Mouse (Mus musculus) kidney, adult 2 months (tissue): ENCODE results near the gene Mog. TPM values are rescaled to one million over a fixed set of nuclear protein-coding genes. Genes with fewer than 3 reads are reported as not detected.
A peak's percentile ranks its signal among the peaks of the same experiment; 100 is the strongest.

ENCODE experiments used
- DNase-seq: peaks from one replicate; pipeline ENCODE4 v3.0.0; 2021
- H3K27ac ChIP-seq: fragments of 200-500 bp; 2 replicates; pipeline ENCODE4 v1.5.1; 2012; ENCODE audit warnings: low read depth, low read length, control low read depth, inconsistent platforms; ENCODE audit not compliant: insufficient read depth
- H3K27me3 ChIP-seq: fragments of 200-500 bp; replicated peaks from 2 replicates; pipeline ENCODE4 v1.6.1; 2012; ENCODE audit warnings: mild to moderate bottlenecking, moderate library complexity, low read length, inconsistent platforms; ENCODE audit not compliant: control insufficient read depth, insufficient read depth
- H3K36me3 ChIP-seq: fragments of 200-500 bp; 2 replicates; pipeline ENCODE4 v1.6.1; 2012; ENCODE audit warnings: mild to moderate bottlenecking, moderate library complexity, low read length, inconsistent platforms; ENCODE audit not compliant: control insufficient read depth, insufficient read depth
- H3K4me1 ChIP-seq: fragments of 200-500 bp; 2 replicates; pipeline ENCODE4 v1.6.1; 2011; ENCODE audit warnings: low read length; ENCODE audit not compliant: control insufficient read depth, insufficient read depth
- H3K4me3 ChIP-seq: fragments of 200-500 bp; 2 replicates; pipeline ENCODE4 v1.5.1; 2011; ENCODE audit warnings: mild to moderate bottlenecking, low read depth, low read length, control low read depth; ENCODE audit not compliant: insufficient read depth
- CTCF ChIP-seq: fragments of 200-500 bp; conservative IDR thresholded peaks from 2 replicates; pipeline ENCODE4 v1.5.1; 2011; ENCODE audit warnings: low read depth, mild to moderate bottlenecking, control low read depth, low read length, moderate library complexity, mixed read lengths; ENCODE audit not compliant: insufficient read depth, insufficient read length
- POLR2A ChIP-seq: fragments of 200-500 bp; IDR thresholded peaks from one replicate; pipeline ENCODE4 v1.6.1; 2011; ENCODE audit warnings: low read depth, low read length, control low read depth
- WGBS: fragments of 180-500 bp; shearing (Covaris S2); methylation state at CpG from one replicate; pipeline ENCODE4 v1.1.7; 2018; 5-methylcytosine and 5-hydroxymethylcytosine counted together
- polyA plus RNA-seq: library from polyadenylated mRNA; depleted of rRNA; stranded (reverse); fragments of >200 nt; gene quantifications from 2 replicates; pipeline ENCODE4 v1.2.3, GENCODE M21; 2012

Mog gene
- polyA plus RNA-seq, 1 experiment: not detected

- 5% methylated on average over 21 of the region's 22 CpGs for WGBS
- Histone ChIP-seq H3K4me1 (no peaks in the 10 kb centered on the region; the same call in 1 of the 2 replicates), H3K27me3 (no peaks in the 10 kb centered on the region), H3K4me3 (peak overlapping the region; percentile 55), H3K27ac (no peak overlapping the region), H3K36me3 (no peaks in the 10 kb centered on the region; the same call in 1 of the 2 replicates)
- DNase-seq: peak; percentile 78
- no peak for TF ChIP-seq CTCF
- TF ChIP-seq POLR2A: peak; percentile 52
These were observed 27.2 kb upstream of the Mog start for GRCm38 (mm10) chr17:37050399-37050798.

GRCm38 (mm10) chr17:37049570-37050310 lies 26.5 kb upstream of the Mog start:
- Histone ChIP-seq H3K36me3 (no peaks in the 10 kb centered on the region), H3K27ac (no peak overlapping the region), H3K4me1 (no peaks in the 10 kb centered on the region; the same call in 1 of the 2 replicates), H3K4me3 (peak overlapping the region; percentile 55), H3K27me3 (no peaks in the 10 kb centered on the region)
- TF ChIP-seq CTCF (peak; percentile 39), POLR2A (no peak)
- DNase-seq: peak; percentile 60
- WGBS: 19% methylated on average over 39 of the region's 39 CpGs

- no peaks in the 10 kb centered on the region for H3K36me3 ChIP-seq
- TF ChIP-seq CTCF (no peak), POLR2A (no peak)
- H3K4me3 ChIP-seq: no peak overlapping the region
- no peak for DNase-seq
- no peaks in the 10 kb centered on the region; the same call in 1 of the 2 replicates for H3K4me1 ChIP-seq
- 74% methylated on average over 7 of the region's 7 CpGs for WGBS
- no peaks in the 10 kb centered on the region for H3K27me3 ChIP-seq
- no peak overlapping the region for H3K27ac ChIP-seq
These were observed 25.2 kb upstream of the Mog start for GRCm38 (mm10) chr17:37048383-37048782.

- WGBS: 42% methylated on average over 3 of the region's 3 CpGs
- TF ChIP-seq POLR2A (no peak), CTCF (no peak)
- Histone ChIP-seq H3K27me3 (no peaks in the 10 kb centered on the region), H3K27ac (no peak overlapping the region), H3K4me3 (no peak overlapping the region), H3K36me3 (no peaks in the 10 kb centered on the region), H3K4me1 (no peaks in the 10 kb centered on the region; the same call in 1 of the 2 replicates)
- peak; percentile 21 for DNase-seq
These were observed 24.8 kb upstream of the Mog start for GRCm38 (mm10) chr17:37047981-37048380.

- H3K27me3 ChIP-seq: no peaks in the 10 kb centered on the region
- H3K36me3 ChIP-seq: no peaks in the 10 kb centered on the region
- no peaks in the 10 kb centered on the region; the same call in 1 of the 2 replicates for H3K4me1 ChIP-seq
- no peak overlapping the region for H3K27ac ChIP-seq
- no peak overlapping the region for H3K4me3 ChIP-seq
- DNase-seq: no peak
- WGBS: 60% methylated on average over 19 of the region's 19 CpGs
- no peak for TF ChIP-seq CTCF
- TF ChIP-seq POLR2A: no peak
These were observed 24.3 kb upstream of the Mog start for GRCm38 (mm10) chr17:37047332-37047976.

GRCm38 (mm10) chr17:37046312-37047112 lies 23.3 kb upstream of the Mog start:
- under 1% methylated on average over 58 of the region's 58 CpGs for WGBS
- no peak overlapping the region for H3K27ac ChIP-seq
- no peaks in the 10 kb centered on the region; the same call in 1 of the 2 replicates for H3K4me1 ChIP-seq
- DNase-seq: peak; percentile 67
- H3K27me3 ChIP-seq: no peaks in the 10 kb centered on the region
- H3K36me3 ChIP-seq: no peaks in the 10 kb centered on the region
- TF ChIP-seq CTCF (no peak), POLR2A (no peak)
- peak overlapping the region; percentile 72 for H3K4me3 ChIP-seq
